Mouse (Mus musculus): ENCODE results near the gene Aldh4a1.

Gene Aldh4a1

DNA sequence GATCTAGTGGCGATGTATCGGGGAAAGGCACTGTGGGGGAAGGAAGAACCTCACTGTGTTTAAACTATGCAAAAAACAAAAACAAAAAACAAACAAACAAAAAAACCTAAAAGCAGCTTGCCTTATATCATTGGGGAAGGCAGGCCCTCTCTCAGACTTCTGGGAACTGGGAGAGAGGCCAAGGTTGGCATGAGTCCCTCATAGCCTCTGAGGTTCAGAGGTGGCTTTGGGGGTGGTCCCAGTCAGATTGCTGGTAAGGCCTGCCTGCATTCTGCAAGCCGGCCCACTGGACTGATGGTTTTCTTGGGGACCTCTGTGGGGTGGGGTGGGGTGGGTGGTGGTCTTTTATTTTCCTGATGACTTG lies 5.7 kb upstream of the Aldh4a1 start:
- CTCF ChIA-PET, result interaction anchor here (0.5 to 0.6 kb wide), 2 partner anchors 303 to 1627 kb away, joined by 5 to 7 read pairs; no protein-coding TSS in a partner anchor

DNA sequence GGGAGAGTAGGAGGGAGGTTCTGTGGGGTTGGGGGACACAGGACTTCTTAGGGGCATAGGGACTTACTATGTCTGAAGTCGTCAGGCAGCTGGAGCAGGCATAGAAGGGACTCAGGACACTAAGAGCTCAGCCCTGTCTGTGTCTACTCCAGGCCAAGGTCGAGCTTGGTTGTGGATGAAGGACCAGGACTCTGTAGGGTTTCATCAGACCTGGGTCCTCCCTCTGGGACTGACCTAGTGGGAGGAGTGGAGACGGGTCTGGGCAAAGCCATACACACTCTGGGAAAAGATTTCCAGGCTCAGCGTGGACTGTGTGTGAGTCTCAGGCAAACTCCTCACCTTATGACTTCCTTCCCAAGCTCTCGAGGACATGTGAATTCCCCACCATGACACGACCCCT lies 2.9 kb upstream of the Aldh4a1 start:
- CTCF ChIA-PET, result interaction anchor here (0.7 kb wide), 1 partner anchor 9 kb away, joined by 8 read pairs; no protein-coding TSS in a partner anchor

DNA sequence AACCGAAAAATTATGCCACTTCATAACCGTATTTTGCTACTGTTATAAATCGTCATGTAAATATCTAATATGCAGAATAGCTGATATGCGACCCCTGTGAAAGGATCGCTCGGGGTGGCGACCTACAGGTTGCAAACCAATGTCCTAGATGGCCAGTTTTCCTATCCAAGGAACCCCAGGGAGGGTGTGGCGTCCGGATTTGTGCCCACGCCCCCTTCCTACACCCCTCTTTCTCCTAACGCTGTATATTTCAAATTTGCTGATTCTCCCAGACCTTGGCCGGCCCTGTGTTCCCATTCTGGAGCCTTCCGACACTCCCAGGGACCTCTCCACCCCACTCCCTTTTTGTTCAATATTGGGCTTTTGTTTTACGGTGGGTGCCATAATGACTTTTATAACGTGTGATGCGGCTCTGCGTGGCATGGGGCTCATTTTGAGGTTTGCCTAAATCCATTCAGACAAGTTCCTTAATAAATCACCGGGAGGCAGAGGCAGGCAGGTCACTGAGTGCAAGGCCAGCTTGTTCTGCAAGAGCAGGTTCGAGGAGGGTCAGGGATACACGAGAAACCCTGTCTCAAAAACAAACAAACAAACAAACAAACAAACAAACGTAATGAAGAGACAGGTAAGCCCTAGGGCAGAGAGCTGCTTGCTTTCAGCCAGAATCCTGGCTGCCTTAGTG lies 909 bp downstream of the Aldh4a1 start:
- CTCF ChIA-PET, result interaction anchor here (0.9 kb wide), 1 partner anchor 12 kb away, joined by 8 read pairs; no protein-coding TSS in a partner anchor

DNA sequence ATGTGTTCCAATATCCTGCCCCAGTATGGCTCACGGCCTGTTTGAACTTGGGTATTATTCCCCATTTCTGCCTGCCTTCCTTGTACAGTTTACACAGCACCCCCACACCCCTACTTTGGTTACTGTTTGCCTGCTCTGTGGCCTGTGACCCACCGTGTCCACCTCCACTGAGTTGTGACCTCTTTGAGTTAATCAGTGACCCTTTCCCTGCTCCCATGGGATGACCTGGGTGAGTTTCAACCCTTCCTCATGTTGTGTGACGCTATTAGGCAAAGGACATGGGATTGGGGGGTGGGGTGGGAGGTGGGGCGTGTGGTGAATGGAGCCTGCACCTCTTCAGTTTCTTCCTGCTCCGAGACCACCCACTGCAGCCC lies 1.4 kb downstream of the Aldh4a1 start:
- CTCF ChIA-PET, result no interaction called here

DNA sequence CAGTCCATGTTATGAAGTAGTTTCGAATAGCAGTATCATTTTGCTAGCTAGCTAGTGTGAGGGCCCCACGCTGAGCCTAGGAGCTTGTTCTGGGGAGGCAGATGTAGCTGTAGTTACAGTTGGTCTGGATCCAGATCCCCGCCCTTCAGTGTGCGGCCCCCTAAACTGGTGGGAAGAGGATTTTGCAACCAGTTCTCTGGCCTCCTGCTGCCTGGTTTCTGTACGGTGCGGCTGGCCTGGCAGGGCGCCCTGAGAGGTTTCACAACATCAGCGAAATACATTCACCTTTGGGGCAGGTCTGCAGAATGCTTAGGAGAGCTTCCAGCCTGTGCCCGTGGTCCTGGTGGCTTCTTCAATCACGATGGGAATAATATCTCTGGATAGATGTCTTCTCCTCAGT lies 2.0 kb downstream of the Aldh4a1 start:
- CTCF ChIA-PET, result no interaction called here

DNA sequence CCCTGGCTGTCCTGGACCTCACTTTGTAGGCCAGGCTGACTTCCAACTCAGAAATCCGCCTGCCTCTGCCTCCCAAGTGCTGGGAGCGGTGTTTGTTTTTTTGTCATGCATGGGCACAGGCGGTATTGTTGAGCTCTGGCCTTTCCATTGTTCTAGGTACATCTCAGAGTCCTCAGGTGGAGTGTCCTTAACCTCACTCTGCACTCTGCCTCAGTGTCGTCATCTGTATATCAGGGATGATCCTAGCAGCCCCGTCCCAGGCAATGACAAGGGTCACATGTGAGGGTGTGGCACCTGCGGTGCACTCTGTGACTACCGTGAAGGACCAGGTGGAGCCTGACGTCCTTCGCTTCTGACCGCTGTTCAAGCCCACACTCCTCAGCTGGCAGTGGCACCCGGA lies 4.7 kb downstream of the Aldh4a1 start:
- CTCF ChIA-PET, result interaction anchor here (1.2 kb wide), 1 partner anchor 10 kb away, joined by 3 read pairs; no protein-coding TSS in a partner anchor

DNA sequence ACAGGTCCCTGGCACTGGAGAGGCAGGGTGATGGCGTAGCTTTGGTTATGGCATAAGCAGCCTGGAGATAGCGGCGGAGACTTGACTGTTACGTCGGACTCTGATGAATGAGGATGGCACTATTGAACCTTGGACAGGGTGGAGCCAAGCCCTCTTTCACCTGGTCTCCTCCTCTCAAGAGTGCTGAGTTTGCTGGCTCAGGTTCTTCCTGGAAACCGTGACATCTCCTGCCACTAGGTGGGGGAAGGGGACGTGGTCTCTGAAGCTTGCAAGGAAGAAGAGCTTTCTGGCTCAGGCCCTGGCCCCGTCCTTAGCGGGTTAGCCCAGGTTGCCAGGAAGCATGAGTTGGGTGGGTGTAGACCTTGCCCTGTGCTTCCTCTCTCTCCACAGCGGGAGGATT lies 7.5 kb downstream of the Aldh4a1 start:
- CTCF ChIA-PET, result no interaction called here

DNA sequence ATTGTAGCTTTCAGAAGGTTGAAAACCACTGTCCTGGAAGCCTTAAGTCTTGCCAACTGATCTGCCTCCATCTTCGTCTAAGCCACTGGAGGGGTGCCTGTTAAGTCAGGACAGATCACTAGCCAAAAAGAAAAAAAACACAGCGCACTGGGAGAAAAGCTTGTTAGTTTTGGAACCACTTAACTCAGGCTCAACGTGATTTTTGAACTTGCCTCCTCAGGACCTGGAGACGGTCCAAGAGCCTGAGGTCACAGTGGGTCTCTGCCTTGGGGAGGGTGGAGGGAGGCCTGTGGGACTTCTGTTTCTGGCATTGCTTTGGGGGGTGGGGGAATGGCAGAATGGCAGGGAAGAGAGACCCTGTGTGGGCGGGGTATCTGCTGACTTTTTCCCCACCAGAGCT lies 8.5 kb downstream of the Aldh4a1 start:
- CTCF ChIA-PET, result no interaction called here

DNA sequence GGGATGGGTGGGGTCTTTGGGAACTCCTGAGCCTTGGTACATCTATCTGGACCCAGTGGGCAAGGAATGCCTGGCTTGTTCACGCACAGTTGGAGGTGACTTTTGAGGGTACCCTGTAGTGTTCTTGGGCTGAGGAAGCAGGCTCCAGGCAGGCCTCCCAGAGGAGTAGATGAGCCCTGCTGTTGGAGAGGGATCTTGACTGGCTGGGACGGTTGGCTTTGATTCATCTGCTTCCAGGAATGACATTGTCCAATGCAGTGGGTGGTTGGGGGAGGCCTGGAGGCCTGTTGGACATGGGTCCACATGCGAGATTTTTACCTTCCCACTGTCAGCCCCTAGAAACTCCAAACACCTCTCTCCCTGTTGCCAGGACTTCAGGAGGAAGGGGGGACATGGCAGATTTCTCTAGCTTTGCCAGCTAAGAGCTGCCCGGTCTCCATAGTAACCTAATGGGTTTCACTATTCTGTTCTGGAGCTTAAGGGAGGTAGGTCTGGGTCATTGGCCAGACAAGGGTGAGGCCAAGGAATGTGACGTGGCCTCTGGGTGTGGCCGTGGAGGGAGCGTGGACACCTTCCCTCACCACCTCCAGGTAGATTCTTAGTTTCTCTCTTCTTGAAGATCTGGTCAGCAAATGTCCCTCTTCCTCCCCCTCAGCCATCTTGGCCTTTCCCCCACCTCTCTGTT lies 9.0 kb downstream of the Aldh4a1 start:
- CTCF ChIA-PET, result no interaction called here

DNA sequence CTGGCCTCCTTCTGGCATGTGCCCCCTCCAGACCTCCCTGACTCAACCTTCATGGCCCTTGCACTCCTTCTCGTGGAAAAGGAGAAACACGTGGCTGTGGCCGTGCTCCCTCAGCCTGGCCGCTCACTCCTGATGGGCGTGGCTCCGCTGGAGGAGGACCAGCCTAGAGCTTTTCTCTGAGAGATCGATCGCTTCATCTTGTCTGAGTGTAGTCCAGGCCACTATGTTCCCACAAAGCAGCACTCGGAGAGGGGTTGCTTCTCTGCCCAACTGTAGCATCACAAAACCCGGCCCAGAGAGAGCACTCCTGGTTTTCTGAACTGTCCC lies 9.6 kb downstream of the Aldh4a1 start:
- CTCF ChIA-PET, result no interaction called here

DNA sequence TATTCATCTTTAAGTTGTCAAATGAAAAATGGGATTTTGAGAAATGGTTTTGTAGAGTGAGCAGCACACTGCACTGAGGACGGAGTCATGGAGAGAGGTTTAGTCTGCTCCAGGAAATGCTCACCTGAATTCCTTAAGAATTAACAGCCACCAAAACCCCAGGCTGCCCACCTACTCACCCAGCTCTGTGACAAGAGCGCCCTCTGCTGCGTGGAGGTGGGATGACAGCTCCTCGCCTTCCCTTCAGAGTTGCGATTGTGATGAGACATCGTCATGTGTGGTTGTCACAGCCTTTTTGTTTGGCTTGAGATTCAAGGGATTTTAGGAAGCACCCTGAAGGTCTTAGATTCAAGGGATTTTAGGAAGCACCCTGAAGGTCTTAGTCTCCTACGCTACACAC lies 13.7 kb downstream of the Aldh4a1 start:
- CTCF ChIA-PET, result interaction anchor here (0.9 kb wide), 1 partner anchor 25 kb away, joined by 5 read pairs; no protein-coding TSS in a partner anchor

DNA sequence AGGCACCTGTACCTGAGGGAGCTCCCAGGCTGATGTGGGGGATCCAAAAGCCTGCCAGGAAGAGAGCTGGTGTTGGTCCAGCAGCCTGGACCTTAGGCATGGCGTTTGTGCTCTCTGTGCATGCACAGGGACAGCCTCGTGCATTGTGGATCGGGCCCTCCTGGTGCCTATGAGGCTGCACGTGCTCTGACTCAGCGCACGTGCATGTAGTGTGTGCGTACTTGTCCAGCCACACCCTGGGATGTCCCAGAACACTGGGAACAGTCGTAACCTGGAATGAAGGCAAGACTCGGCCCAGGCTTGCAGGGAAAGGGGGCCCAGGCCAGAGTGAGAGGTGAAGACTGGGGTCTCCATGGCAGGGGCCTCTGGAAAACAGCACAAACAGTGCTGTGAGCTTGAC lies 15.2 kb downstream of the Aldh4a1 start:
- CTCF ChIA-PET, result interaction anchor here (0.6 to 1.3 kb wide), 3 partner anchors 10 to 185 kb away, joined by 3 to 4 read pairs (median 3); partner anchors contain the start of gene Gm21969

DNA sequence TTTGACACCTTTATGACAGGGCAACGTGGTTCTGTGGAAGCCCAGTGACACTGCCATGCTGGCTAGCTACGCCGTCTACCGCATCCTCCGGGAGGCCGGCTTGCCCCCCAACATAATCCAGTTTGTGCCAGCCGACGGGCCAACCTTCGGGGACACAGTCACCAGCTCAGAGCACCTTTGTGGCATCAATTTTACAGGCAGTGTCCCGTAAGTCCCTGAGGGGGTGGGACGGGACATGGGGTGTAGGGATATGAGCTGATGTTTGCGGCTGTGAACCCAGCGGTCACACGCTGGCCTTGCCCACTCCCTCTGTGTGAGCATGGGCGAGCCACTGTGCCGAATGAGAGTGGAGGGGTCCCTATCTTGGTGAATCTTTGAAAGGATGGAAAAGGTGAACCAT lies 15.7 kb downstream of the Aldh4a1 start:
- CTCF ChIA-PET, result interaction anchor here (0.6 kb wide), 1 partner anchor 184 kb away, joined by 3 read pairs; no protein-coding TSS in a partner anchor

DNA sequence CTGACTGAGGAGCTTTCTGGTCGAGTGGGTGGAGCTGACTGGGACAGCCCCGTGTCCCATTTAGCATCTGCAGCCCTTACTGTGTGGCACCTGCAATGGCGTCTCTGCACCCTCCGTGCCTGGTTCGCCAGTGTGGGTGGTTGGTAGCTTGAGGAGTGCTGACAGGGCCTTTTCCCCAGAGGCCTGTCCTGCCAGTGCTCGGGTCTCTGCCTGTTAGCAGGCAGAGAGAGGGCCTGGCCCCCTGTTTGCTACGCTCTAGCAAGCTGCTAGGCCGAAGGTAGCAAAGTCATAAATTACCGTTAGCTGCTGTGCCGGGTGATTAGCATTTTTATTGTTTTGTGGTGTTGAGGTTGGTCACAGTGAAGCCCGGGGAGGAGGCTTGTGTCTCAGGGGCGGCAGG lies 17.1 kb downstream of the Aldh4a1 start:
- CTCF ChIA-PET, result interaction anchor here (0.5 to 1.2 kb wide), 3 partner anchors 37 to 169 kb away, joined by 3 to 4 read pairs (median 3); partner anchors contain the start of gene Gm21969

DNA sequence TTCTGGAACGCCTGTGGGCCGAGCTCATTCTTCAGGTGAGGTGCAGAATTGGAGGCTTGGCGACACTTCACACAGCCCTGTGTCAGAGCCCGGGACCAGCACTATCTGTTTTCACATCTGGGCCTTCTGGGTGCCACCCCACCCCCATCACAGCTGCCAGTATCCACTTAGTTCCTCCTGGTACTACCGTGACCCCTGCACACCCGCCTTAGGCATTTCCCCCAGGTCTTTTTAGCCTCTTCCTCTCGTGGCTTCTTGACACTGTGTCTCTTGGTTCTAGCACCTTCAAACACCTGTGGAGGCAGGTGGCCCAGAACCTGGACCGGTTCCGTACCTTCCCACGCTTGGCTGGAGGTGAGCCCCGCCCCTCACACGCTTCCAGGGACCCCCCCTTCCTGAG lies 17.7 kb downstream of the Aldh4a1 start:
- CTCF ChIA-PET, result interaction anchor here (0.5 to 1.2 kb wide), 3 partner anchors 37 to 170 kb away, joined by 3 to 4 read pairs (median 3); partner anchors contain the start of gene Gm21969

DNA sequence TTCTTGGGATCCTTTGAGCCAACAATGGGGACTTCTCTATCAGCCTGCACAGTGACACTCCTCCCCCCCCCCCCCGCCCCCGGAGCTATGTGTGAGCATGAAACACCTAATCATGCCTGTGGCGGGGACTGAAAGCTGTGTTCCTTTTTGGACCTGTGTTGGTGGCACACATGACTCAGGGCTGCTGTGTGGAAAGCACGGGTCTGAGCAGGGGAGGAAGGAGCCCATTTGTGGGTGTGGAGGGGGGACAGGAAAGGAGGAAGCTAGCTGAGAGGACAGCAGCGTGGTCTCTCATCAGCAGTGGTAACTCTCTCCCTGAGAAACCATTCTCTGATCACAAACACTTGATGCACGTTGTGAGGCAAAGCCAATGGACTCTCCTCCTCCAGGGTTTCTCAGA lies 18.1 kb downstream of the Aldh4a1 start:
- CTCF ChIA-PET, result interaction anchor here (0.6 to 1.2 kb wide), 4 partner anchors 19 to 232 kb away, joined by 3 to 4 read pairs (median 3); partner anchors contain the start of gene Gm21969

DNA sequence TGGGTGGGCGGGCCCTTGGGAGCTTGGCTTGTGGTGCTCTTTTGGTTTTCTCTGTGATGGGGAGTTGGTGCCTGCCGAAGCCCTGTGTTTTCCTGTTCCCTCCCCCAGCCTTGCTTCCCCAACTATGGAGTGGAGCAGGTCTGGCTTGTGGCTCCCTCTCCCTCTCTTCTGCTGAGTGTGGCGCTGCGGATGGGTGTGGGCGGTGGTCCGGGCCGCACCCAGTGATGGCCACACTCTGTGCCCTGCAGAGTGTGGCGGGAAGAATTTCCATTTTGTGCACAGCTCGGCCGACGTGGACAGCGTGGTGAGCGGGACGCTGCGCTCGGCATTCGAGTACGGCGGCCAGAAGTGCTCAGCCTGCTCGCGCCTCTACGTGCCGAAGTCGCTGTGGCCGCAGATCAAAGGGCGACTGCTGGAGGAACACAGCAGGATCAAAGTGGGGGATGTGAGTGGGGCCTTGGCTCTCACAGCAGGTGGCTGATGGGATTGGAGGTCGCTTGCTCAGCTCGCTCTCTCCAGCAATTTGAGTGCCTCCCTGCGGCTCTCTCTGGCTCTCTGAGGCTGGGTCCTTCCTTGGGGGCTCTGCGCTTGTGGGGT lies 19.3 kb downstream of the Aldh4a1 start:
- CTCF ChIA-PET, result interaction anchor here (0.9 kb wide), 1 partner anchor 20 kb away, joined by 3 read pairs; no protein-coding TSS in a partner anchor

DNA sequence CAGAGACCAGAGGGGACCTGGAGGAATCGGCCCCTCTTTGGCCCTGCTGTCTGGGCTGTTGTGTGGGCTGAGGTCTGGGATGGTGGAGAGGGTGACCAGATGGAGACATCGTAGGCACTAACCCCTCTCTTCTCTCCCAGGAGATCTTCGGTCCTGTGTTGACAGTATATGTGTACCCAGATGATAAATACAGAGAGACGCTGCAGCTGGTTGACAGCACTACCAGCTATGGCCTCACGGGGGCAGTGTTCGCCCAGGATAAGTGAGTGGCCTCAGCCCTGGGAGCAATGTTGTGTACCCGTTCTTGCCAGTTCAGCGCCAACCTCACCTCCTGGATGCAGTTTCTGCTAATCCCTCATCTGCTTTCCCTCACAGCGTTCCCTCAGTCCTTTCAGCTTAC lies 21.3 kb downstream of the Aldh4a1 start:
- CTCF ChIA-PET, result interaction anchor here (0.6 kb wide), 1 partner anchor 1169 kb away, joined by 3 read pairs; no protein-coding TSS in a partner anchor

DNA sequence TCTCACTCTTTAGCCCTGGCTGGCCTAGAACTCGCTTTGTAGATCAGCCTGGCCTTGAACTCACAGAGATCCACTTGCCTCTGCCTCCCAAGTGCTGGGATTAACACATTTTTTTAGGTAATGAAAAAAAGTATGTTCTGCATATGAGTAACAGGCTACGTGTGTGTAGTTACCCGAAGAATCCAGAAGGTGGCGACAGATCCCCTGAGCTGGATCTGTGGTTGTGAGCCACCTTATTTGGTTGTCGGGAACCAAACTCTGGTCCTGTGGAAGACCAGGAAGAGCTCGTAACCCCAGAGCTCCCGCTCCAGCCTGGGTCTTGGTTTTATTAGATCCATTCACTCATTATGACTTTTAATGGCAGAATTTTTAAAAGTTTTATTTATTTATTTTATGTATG lies 24.2 kb downstream of the Aldh4a1 start:
- CTCF ChIA-PET, result no interaction called here

DNA sequence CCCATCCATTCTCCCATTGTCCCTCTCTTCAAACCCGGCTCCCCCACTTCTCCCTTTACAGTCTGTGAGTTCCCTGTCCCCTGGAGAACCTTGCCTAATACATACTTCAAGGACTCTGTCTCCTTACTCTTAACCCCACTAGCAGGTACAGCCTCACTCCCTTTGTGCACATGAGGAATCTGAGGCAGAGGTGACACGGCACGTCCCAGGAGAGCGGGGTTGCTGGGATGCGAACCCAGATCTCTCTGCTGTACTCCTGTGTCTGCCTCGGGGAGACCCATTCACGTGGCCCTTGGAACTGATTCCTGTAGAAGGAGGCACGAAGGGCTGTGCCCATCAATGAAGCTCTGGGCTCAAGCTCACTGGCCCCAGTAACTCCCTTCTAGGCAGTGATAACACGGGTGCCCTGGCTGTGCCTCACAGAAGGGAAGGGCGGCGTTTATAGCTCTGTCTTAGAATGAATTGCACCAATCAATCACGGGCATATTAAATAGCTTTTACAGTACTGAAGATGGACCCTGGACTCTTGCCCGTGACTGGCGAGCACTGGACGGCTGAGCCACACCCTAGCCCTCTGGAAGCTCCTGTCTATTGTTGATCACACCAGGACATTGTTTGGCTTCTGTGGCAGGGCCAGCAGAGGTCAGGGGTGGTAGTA lies 27.5 kb downstream of the Aldh4a1 start:
- CTCF ChIA-PET, result no interaction called here

DNA sequence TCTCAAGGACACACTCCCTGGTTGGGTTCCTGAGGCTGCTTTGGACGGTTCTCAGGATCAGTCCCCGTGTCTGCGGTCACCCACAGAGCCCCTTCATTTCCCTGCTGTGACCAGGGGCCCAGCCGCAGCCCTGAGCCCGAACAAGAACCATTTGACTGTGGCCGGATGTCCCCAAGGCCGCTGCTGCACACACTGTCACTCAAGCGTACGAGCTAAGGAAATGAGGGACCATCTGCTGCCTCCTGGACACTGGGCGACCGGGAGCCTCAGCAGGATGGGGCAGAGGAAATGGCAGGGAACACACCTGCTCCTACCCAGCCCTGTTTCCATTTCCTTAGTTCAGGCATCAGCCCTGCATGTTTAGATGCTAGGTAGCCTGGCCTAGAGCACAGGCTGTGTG lies 28.2 kb downstream of the Aldh4a1 start:
- CTCF ChIA-PET, result no interaction called here

DNA sequence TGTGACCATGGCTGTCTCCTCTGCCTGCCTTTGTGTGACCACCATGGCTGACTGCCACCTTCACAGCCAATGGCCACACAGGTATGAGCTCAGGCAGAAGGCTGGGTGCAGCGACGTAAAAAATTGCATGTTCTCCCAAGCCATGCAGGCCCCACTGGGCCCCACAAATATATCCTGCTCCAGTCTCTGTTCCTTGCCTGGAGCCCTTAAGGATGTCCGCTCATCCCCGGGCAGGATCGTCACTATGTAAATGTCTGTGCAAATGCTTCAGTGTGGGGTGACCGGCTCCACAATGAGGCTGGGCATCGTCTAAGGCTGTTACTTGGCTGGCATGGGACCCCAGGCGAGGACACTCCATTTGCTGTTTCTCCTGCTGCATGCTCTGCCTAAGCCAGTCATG lies 30.6 kb downstream of the Aldh4a1 start, which contains the start of gene Tas1r2:
Gene Tas1r2 (plus strand): TSS at position 301 of the 400 bp plus-strand sequence.
- CTCF ChIA-PET, result no interaction called here
